ENCODE assay signal across 8 mouse cellular contexts in the genomic region with DNA sequence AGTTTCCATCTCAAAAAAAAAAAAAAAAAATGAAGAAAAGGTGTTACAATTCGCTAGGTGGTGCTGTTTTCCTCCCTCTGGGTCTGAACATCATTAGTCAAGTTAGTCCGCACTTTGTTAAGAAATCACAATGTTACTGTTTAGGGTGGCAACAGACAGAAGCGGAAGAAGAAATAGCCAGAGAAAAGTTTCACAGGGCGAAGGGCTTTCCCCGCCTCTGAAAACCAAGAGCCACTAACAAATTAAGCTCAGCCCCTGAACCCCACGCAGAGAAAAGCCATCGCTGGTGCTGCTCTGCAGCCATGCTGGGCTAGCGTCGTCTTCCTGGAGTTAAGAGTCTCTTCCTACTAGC. TPM values are rescaled to one million over a fixed set of nuclear protein-coding genes. Genes with fewer than 3 reads are reported as not detected.
DNase-seq lines count a peak whose midpoint lies in the region; ATAC-seq and TF ChIP-seq lines count a peak whose summit lies in the region.

No protein-coding gene starts in this region.

- ATAC-seq in common myeloid progenitor, adult 5-6 weeks (replicated peaks; ENCODE audit: low read depth, poor library complexity, severe bottlenecking), result peak; percentile 40
- ATAC-seq in intestine, embryonic 15.5 days, result no peak
- ATAC-seq in lung, embryonic 15.5 days (ENCODE audit: borderline replicate concordance, extremely low read depth, low FRiP score, low TSS enrichment), result no peak
- ATAC-seq in neutrophil, adult 5-6 weeks (ENCODE audit: extremely low read depth, insufficient number of reproducible peaks, low FRiP score, poor library complexity, severe bottlenecking), result peak; percentile 63

- no peak for TF ChIP-seq POLR2A in thymus, adult 2 months (IDR thresholded peaks at IDR 0.05; ENCODE audit: control insufficient read depth, extremely low read depth, insufficient read depth, low read length, poor library complexity)

- WGBS in thymus, adult 2 months, result 2% methylated on average over 9 of the region's 9 CpGs
- WGBS in intestine, embryonic 15.5 days, result 2% methylated on average over 9 of the region's 9 CpGs
- WGBS in lung, embryonic 15.5 days, result 2% methylated on average over 9 of the region's 9 CpGs

- peak overlapping the region; percentile 48 for H3K9ac ChIP-seq in intestine, embryonic 15.5 days
- peak overlapping the region; percentile 44 for H3K9ac ChIP-seq in lung, embryonic 15.5 days

- peak; percentile 48 for DNase-seq in thymus, adult 2 months
- DNase-seq in thymus, postnatal 4 days, result no peak
- peak; percentile 95 for DNase-seq in heart, adult 11 months
- DNase-seq in frontal cortex, postnatal 25 days (ENCODE audit: low spot score in 2 of 2), result no peak

- H3K9me3 ChIP-seq in intestine, embryonic 15.5 days, result no peaks in the 10 kb centered on the region
- H3K9me3 ChIP-seq in lung, embryonic 15.5 days, result no peaks in the 10 kb centered on the region

- peak overlapping the region; percentile 72 for H3K4me3 ChIP-seq in thymus, adult 2 months (ENCODE audit: control insufficient read depth, insufficient read depth, low read length)
- H3K4me3 ChIP-seq in intestine, embryonic 15.5 days (replicated peaks), result peak overlapping the region; percentile 86
- H3K4me3 ChIP-seq in lung, embryonic 15.5 days, result peak overlapping the region; percentile 85

- H3K27ac ChIP-seq in thymus, adult 2 months (ENCODE audit: control insufficient read depth, insufficient read depth, low read length), result peak overlapping the region; percentile 96
- peak overlapping the region; percentile 81 for H3K27ac ChIP-seq in intestine, embryonic 15.5 days
- H3K27ac ChIP-seq in lung, embryonic 15.5 days, result peak overlapping the region; percentile 81

- peaks cover 14% of the 10 kb centered on the region; the same call in 1 of the 2 replicates for H3K36me3 ChIP-seq in thymus, adult 2 months (ENCODE audit: control insufficient read depth, insufficient read depth, low read length)
- H3K36me3 ChIP-seq in intestine, embryonic 15.5 days, result no peaks in the 10 kb centered on the region
- no peaks in the 10 kb centered on the region for H3K36me3 ChIP-seq in lung, embryonic 15.5 days

- peak overlapping the region; percentile 88 for H3K4me2 ChIP-seq in intestine, embryonic 15.5 days (replicated peaks)
- peak overlapping the region; percentile 93 for H3K4me2 ChIP-seq in lung, embryonic 15.5 days

- H3K4me1 ChIP-seq in thymus, adult 2 months (replicated peaks; ENCODE audit: control insufficient read depth, insufficient read depth, low read length), result peaks cover 52% of the 10 kb centered on the region
- peaks cover 35% of the 10 kb centered on the region for H3K4me1 ChIP-seq in intestine, embryonic 15.5 days (replicated peaks)
- H3K4me1 ChIP-seq in lung, embryonic 15.5 days, result peaks cover 64% of the 10 kb centered on the region

- H3K27me3 ChIP-seq in thymus, adult 2 months (ENCODE audit: control insufficient read depth, insufficient read depth, low read length), result no peaks in the 10 kb centered on the region
- no peaks in the 10 kb centered on the region for H3K27me3 ChIP-seq in intestine, embryonic 15.5 days (replicated peaks)
- peaks cover 19% of the 10 kb centered on the region for H3K27me3 ChIP-seq in lung, embryonic 15.5 days

- no peak for TF ChIP-seq CTCF in thymus, adult 2 months (IDR thresholded peaks at IDR 0.05; ENCODE audit: borderline replicate concordance, control insufficient read depth, extremely low read depth, insufficient read depth, low read length, poor library complexity)

RNA-seq across cellular contexts. Expression of a gene that starts 4.3 kb away (rescaled TPM):
- polyA plus RNA-seq in thymus, adult 2 months (2012; rRNA removed), result 149 and 189 TPM in 2 replicates
- total RNA-seq in common myeloid progenitor, adult 5-6 weeks (2017), result 175 and 186 TPM in 2 replicates
- 232 and 235 TPM in 2 replicates for polyA plus RNA-seq in intestine, embryonic 15.5 days (2015; fragmentation: Nextera tagmentation; extraction: Ambion mirVana)
- polyA plus RNA-seq in lung, embryonic 15.5 days (2015; fragmentation: Nextera tagmentation; extraction: Ambion mirVana), result 125 and 140 TPM in 2 replicates
- 651 and 692 TPM in 2 replicates for total RNA-seq in neutrophil, adult 5-6 weeks (2017)

Comparison
In these comparisons a context has a peak if more than half of its experiments do, and no peak if none do; other contexts are left out.
1. DNase-seq: peak in thymus, adult 2 months (single experiment) and heart, adult 11 months (single experiment); none in thymus, postnatal 4 days (single experiment) and frontal cortex, postnatal 25 days (0 of 2).
2. ATAC-seq: peak in common myeloid progenitor, adult 5-6 weeks (single experiment) and neutrophil, adult 5-6 weeks (single experiment); none in intestine, embryonic 15.5 days (single experiment) and lung, embryonic 15.5 days (single experiment).
3. Peak in every context shown above with its lines, with median percentiles within 50 percentile points of each other: H3K27ac ChIP-seq and H3K4me3 ChIP-seq.